Mouse (Mus musculus) stomach, embryonic 14.5 days (tissue): ENCODE data around the gene Lifr. TPM values are rescaled to one million over a fixed set of nuclear protein-coding genes. Genes with fewer than 3 reads are reported as not detected.

Experiments used
- ATAC-seq: fragments of 200-750 bp; cut with Nextera tagmentation; 2 replicates; pipeline ENCODE4 v1.8.0; 2017; ENCODE audit warnings: low read depth, moderate TSS enrichment; ENCODE audit not compliant: insufficient number of reproducible peaks, insufficient read depth, low FRiP score
- H3K27ac ChIP-seq: fragments of 300-500 bp; sonication (generic); 2 replicates; pipeline ENCODE4 v1.5.1; 2014; ENCODE audit warnings: mild to moderate bottlenecking, low read length, moderate library complexity, mixed read lengths
- H3K27me3 ChIP-seq: fragments of 300-500 bp; sonication (generic); 2 replicates; pipeline ENCODE4 v1.6.1; 2014; ENCODE audit warnings: low read length, control low read depth, mixed read lengths; ENCODE audit not compliant: control insufficient read depth, insufficient read depth
- H3K36me3 ChIP-seq: fragments of 300-500 bp; sonication (generic); 2 replicates; pipeline ENCODE4 v1.6.1; 2014; ENCODE audit warnings: mild to moderate bottlenecking, control low read depth, low read length, moderate library complexity, mixed read lengths; ENCODE audit not compliant: control insufficient read depth, insufficient read depth
- H3K4me1 ChIP-seq: fragments of 300-500 bp; sonication (generic); 2 replicates; pipeline ENCODE4 v1.6.1; 2014; ENCODE audit warnings: low read length, control low read depth, mixed read lengths; ENCODE audit not compliant: control insufficient read depth, insufficient read depth
- H3K4me2 ChIP-seq: fragments of 300-500 bp; sonication (generic); replicated peaks from 2 replicates; pipeline ENCODE4 v1.6.1; 2014; ENCODE audit warnings: low read depth, low read length, control low read depth
- H3K4me3 ChIP-seq: fragments of 300-500 bp; sonication (generic); 2 replicates; pipeline ENCODE4 v1.5.1; 2014; ENCODE audit warnings: low read depth, low read length, control low read depth
- H3K9ac ChIP-seq: fragments of 300-500 bp; sonication (generic); replicated peaks from 2 replicates; pipeline ENCODE4 v1.6.1; 2014; ENCODE audit warnings: low read depth, mild to moderate bottlenecking, control low read depth, low read length, moderate library complexity, mixed read lengths
- H3K9me3 ChIP-seq: fragments of 300-500 bp; sonication (generic); 2 replicates; pipeline ENCODE4 v1.6.1; 2016; ENCODE audit warnings: low read depth, low read length, control low read depth; ENCODE audit not compliant: control insufficient read depth
- WGBS: fragments of 180-500 bp; shearing (Covaris S2); extraction: QIAGEN DNeasy Blood & Tissue Kit; methylation state at CpG from one replicate; pipeline ENCODE4 v1.1.7; 2014; 5-methylcytosine and 5-hydroxymethylcytosine counted together
- polyA plus RNA-seq: library from polyadenylated mRNA; unstranded; fragments of >200 nt; fragmentation: Nextera tagmentation; extraction: Ambion mirVana; gene quantifications from 2 replicates; pipeline ENCODE4 v1.2.1, GENCODE M21; 2014

The Lifr gene
- 23.6 and 26.8 TPM in 2 replicates for polyA plus RNA-seq

DNA sequence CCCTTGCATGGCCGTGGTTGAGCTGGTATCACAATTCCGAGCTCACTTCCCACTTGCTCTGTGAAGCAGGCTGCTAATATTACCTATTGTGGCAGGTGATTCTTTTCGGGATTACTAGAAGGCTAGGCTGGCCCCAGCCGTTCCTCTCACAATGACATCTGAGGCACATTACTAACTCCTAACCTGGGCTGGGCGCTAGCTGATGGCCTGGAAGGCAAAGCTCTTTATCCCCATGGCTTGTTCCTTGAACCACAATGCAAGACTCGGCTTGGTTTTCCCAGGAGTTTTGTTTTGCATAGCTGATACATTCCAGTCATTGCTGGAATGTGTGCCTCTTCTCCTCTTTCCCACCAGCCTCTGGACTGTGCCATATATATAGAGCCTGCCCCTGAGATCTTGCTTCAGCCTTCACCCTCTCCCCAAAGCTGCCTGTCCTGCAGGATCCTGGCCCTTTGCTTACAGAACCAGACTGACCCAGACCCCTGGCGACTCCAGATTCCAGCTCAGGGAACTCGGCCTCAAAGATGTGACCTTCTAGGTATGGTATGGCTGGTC lies at the start of gene Lifr:
TSS of gene Lifr (plus strand) at position 404 of the 555 bp plus-strand sequence.
- WGBS = 71% methylated on average over 8 of the region's 8 CpGs
- Histone ChIP-seq H3K4me2 (no peak within 1 kb of the TSS), H3K4me3 (no peak within 1 kb of the TSS), H3K27ac (no peak within 1 kb of the TSS), H3K4me1 (peaks cover 2% of the 10 kb centered on the region; the same call in 1 of the 2 replicates), H3K9me3 (no peaks in the 10 kb centered on the region), H3K36me3 (no peaks in the 10 kb centered on the region), H3K27me3 (no peaks in the 10 kb centered on the region), H3K9ac (no peak within 1 kb of the TSS)
- ATAC-seq = no peak

- Histone ChIP-seq H3K9me3 (no peaks in the 10 kb centered on the region), H3K4me3 (no peak overlapping the region), H3K27me3 (no peaks in the 10 kb centered on the region), H3K4me1 (no peaks in the 10 kb centered on the region), H3K27ac (no peak overlapping the region), H3K36me3 (no peaks in the 10 kb centered on the region), H3K4me2 (no peak overlapping the region), H3K9ac (no peak overlapping the region)
- WGBS = 44% methylated on average over 11 of the region's 11 CpGs
- no peak for ATAC-seq
Measured at GRCm38 (mm10) chr15:7044081-7044749, 46.2 kb upstream of the Lifr start.

GRCm38 (mm10) chr15:7045056-7045455 lies 45.4 kb upstream of the Lifr start:
- no peak overlapping the region for H3K4me2 ChIP-seq
- 69% methylated on average over 4 of the region's 4 CpGs for WGBS
- no peaks in the 10 kb centered on the region for H3K4me1 ChIP-seq
- no peaks in the 10 kb centered on the region for H3K9me3 ChIP-seq
- no peak overlapping the region for H3K27ac ChIP-seq
- no peak overlapping the region for H3K9ac ChIP-seq
- H3K4me3 ChIP-seq = no peak overlapping the region
- no peak for ATAC-seq
- no peaks in the 10 kb centered on the region for H3K36me3 ChIP-seq
- H3K27me3 ChIP-seq = no peaks in the 10 kb centered on the region

GRCm38 (mm10) chr15:7047931-7048330 lies 42.5 kb upstream of the Lifr start:
- H3K4me1 ChIP-seq = no peaks in the 10 kb centered on the region
- ATAC-seq = no peak
- no peaks in the 10 kb centered on the region for H3K9me3 ChIP-seq
- 69% methylated on average over 3 of the region's 3 CpGs for WGBS
- H3K9ac ChIP-seq = no peak overlapping the region
- no peaks in the 10 kb centered on the region for H3K36me3 ChIP-seq
- no peak overlapping the region for H3K27ac ChIP-seq
- no peak overlapping the region for H3K4me2 ChIP-seq
- H3K27me3 ChIP-seq = no peaks in the 10 kb centered on the region
- no peak overlapping the region for H3K4me3 ChIP-seq

DNA sequence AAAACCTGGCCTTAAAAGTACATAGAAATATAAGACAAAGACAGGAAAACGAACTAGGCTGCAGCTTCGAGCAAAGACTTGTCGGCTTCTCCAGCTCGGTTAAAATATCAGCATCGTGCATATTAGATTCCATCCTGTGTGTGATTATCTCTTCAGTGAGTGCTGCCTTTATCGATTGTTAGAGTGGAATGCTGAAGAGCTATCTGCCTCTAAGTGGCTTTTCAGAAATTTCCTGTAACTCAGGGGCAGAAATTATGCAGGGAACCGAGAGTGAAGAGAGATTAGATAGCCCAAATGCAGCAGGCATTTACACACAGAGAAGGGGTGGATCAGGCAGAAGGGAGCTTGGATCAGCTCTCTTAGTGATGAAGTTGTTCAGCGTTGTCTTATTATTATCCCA lies 41.5 kb upstream of the Lifr start:
- H3K4me1 ChIP-seq = no peaks in the 10 kb centered on the region
- no peak overlapping the region for H3K4me3 ChIP-seq
- no peaks in the 10 kb centered on the region for H3K9me3 ChIP-seq
- H3K4me2 ChIP-seq = no peak overlapping the region
- no peak overlapping the region for H3K27ac ChIP-seq
- no peaks in the 10 kb centered on the region for H3K36me3 ChIP-seq
- WGBS = 58% methylated on average over 8 of the region's 8 CpGs
- no peak for ATAC-seq
- no peak overlapping the region for H3K9ac ChIP-seq
- H3K27me3 ChIP-seq = no peaks in the 10 kb centered on the region

DNA sequence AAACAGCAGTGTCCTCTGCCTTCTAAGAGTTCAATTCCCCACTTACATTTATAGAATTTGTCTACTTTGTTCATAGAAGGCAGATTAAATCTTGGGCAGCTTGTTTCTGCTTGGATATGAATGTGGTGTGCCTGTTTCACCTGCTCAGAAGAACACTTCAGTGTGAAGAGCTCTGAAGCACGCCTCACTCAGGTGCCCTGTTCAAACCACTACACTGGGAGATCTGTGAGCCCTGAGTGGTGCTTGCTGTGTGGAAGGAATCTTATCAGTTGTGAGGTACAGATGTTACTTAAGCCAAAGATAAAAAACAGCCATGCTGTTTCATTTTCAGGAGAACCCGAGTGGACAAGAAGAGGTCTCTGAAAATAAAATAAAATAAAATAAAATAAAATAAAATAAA lies 38.7 kb upstream of the Lifr start:
- 66% methylated on average over 2 of the region's 2 CpGs for WGBS
- no peak for ATAC-seq
- Histone ChIP-seq H3K4me3 (no peak overlapping the region), H3K27me3 (no peaks in the 10 kb centered on the region), H3K36me3 (no peaks in the 10 kb centered on the region), H3K9me3 (no peaks in the 10 kb centered on the region), H3K27ac (no peak overlapping the region), H3K9ac (no peak overlapping the region), H3K4me1 (no peaks in the 10 kb centered on the region), H3K4me2 (no peak overlapping the region)

GRCm38 (mm10) chr15:7052117-7052516 lies 38.3 kb upstream of the Lifr start:
- H3K4me2 ChIP-seq = no peak overlapping the region
- WGBS = 84% methylated on average over 2 of the region's 2 CpGs
- no peaks in the 10 kb centered on the region for H3K4me1 ChIP-seq
- no peak overlapping the region for H3K27ac ChIP-seq
- H3K9me3 ChIP-seq = no peaks in the 10 kb centered on the region
- H3K27me3 ChIP-seq = no peaks in the 10 kb centered on the region
- ATAC-seq = no peak
- H3K4me3 ChIP-seq = no peak overlapping the region
- H3K9ac ChIP-seq = no peak overlapping the region
- no peaks in the 10 kb centered on the region for H3K36me3 ChIP-seq

DNA sequence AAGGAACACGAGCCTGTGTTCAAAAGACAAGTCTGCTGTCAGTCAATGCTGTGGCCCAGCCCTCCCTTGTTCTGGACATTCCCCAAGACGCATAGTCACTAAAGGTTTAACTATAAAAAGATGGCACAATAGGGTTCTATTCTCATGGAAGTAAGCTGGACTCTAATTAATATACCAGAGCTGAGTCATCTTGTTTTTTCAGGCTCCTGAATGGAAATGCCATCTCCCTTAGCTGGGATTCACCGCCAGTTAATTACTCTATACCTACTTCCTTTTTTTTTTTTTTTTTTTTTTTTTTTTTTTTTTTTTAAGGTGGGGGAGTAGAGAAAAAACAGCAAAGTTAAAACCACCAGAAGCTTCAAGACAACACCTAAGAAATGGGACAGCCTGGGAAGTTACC lies 33.6 kb upstream of the Lifr start:
- Histone ChIP-seq H3K4me3 (no peak overlapping the region), H3K9ac (no peak overlapping the region), H3K36me3 (no peaks in the 10 kb centered on the region), H3K27me3 (no peaks in the 10 kb centered on the region), H3K4me2 (no peak overlapping the region), H3K9me3 (no peaks in the 10 kb centered on the region), H3K4me1 (no peaks in the 10 kb centered on the region), H3K27ac (no peak overlapping the region)
- no peak for ATAC-seq
- WGBS = 55% methylated on average over 3 of the region's 3 CpGs

DNA sequence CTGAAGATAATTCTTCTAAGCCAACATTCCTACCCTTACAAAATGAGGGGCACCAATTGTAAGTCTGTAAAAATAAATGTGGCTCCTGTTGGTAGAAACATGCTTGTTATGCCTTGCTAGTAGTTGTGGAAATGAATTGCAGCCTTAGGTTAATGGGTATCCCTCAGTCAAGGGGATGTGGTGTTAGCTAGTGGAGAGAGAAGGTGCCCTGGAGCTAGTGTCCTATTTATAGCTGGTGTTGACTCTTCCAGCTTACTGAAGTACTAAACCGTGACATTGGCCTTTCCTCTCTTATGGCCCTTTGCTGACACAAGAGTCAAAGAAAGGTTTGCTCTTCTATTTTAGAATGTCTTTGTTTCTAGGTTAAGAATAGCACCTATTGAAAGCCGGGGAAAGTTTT lies 29.9 kb upstream of the Lifr start:
- Histone ChIP-seq H3K27ac (no peak overlapping the region), H3K9ac (no peak overlapping the region), H3K9me3 (no peaks in the 10 kb centered on the region), H3K4me3 (no peak overlapping the region), H3K4me1 (no peaks in the 10 kb centered on the region), H3K4me2 (no peak overlapping the region), H3K36me3 (no peaks in the 10 kb centered on the region), H3K27me3 (no peaks in the 10 kb centered on the region)
- 61% methylated on average over 2 of the region's 2 CpGs for WGBS
- ATAC-seq = no peak
